Mouse (Mus musculus) gastrocnemius, postnatal 4 days (tissue): ENCODE results near the gene Gm7903. TPM values are rescaled to one million over a fixed set of nuclear protein-coding genes. Genes with fewer than 3 reads are reported as not detected.
"Not testable (repeated sequence)": the region's sequence is repeated elsewhere in the genome, so short reads cannot be mapped to it uniquely, and the experiment has no call there.

Experiments used
- DNase-seq, 2 experiments: peaks; one replicate each; pipeline ENCODE4 v3.0.0; 2021 to 2022; ENCODE audit warnings: low spot score in 2 of 2, mixed read lengths in 2 of 2
- long read RNA-seq, 2 experiments: library from polyadenylated mRNA; stranded (forward); transcript quantifications; one replicate each; pipeline ENCODE4 v2.0.0; 2021
- total RNA-seq, 2 experiments: library from RNA; stranded (reverse); gene quantifications; 2 replicates each; pipeline ENCODE4 v1.2.3; 2021

The Gm7903 gene
- total RNA-seq, result not detected
- long read RNA-seq, experiment 1, result 0 reads
- long read RNA-seq, experiment 2, result 0 reads

GRCm38 (mm10) chrX:135433535-135433934, at the start of gene Gm7903:
Gene Gm7903, plus strand, starts transcription at chrX:135433835.
- DNase-seq, result not testable (repeated sequence)

- not testable (repeated sequence) for DNase-seq
Measured at GRCm38 (mm10) chrX:135403578-135403977, 30.1 kb upstream of the Gm7903 start.

GRCm38 (mm10) chrX:135421203-135421602, 12.4 kb upstream of the Gm7903 start:
- DNase-seq, result not testable (repeated sequence)

- DNase-seq, result not testable (repeated sequence)
Measured at GRCm38 (mm10) chrX:135421824-135422223, 11.8 kb upstream of the Gm7903 start.

GRCm38 (mm10) chrX:135422473-135422872, 11.2 kb upstream of the Gm7903 start:
- not testable (repeated sequence) for DNase-seq

- not testable (repeated sequence) for DNase-seq
Measured at GRCm38 (mm10) chrX:135464160-135464559, 30.5 kb downstream of the Gm7903 start.

- not testable (repeated sequence) for DNase-seq
Measured at GRCm38 (mm10) chrX:135481902-135482301, 48.3 kb downstream of the Gm7903 start.

GRCm38 (mm10) chrX:135483183-135483582, 49.5 kb downstream of the Gm7903 start:
- not testable (repeated sequence) for DNase-seq

Other genes starting within 250 kb of the Gm7903 start
- 10 to 100 TPM in 1 of 2 experiments, 1 to 10 TPM in 1; 2.6 to 13.0 TPM for gene Tceal6, start 223.1 kb upstream of the Gm7903 start, total RNA-seq
- not detected for gene Pramel3, start 131.5 kb upstream of the Gm7903 start, total RNA-seq
- gene Gm5128, start 60.6 kb upstream of the Gm7903 start, total RNA-seq, result not detected
- not detected for gene AV320801, start 60.8 kb downstream of the Gm7903 start, total RNA-seq
- gene Nxf7, start 164.9 kb downstream of the Gm7903 start, total RNA-seq, result under 1 TPM in 1 of 2 experiments, not detected in 1; 0.67 TPM
- gene Prame, start 193.9 kb downstream of the Gm7903 start, total RNA-seq, result not detected